8 mouse cellular contexts compared by ENCODE assay signal in genomic region chr9:107374623-107375022, GRCm38 (mm10). TPM values are rescaled to one million over a fixed set of nuclear protein-coding genes. Genes with fewer than 3 reads are reported as not detected.
DNase-seq lines count a peak whose midpoint lies in the region; ATAC-seq and TF ChIP-seq lines count a peak whose summit lies in the region.

No protein-coding gene starts in this region.

- no peak overlapping the region for H3K9ac ChIP-seq in kidney, embryonic 14.5 days (ENCODE audit: low read depth, low read length)
- no peak overlapping the region for H3K9ac ChIP-seq in MEL (ENCODE audit: control insufficient read depth, low read depth, low read length, poor library complexity, severe bottlenecking)
- no peak overlapping the region for H3K9ac ChIP-seq in liver, embryonic 16.5 days (ENCODE audit: low read depth, low read length)

- peaks cover 42% of the 10 kb centered on the region for H3K27me3 ChIP-seq in kidney, embryonic 14.5 days (ENCODE audit: control insufficient read depth, insufficient read depth, low read length)
- H3K27me3 ChIP-seq in MEL (ENCODE audit: control insufficient read depth in 1 of 2, insufficient read depth in 2 of 2, low read length in 2 of 2), result no peaks in the 10 kb centered on the region
- H3K27me3 ChIP-seq in liver, embryonic 16.5 days (ENCODE audit: control insufficient read depth, insufficient read depth, low read depth, low read length), result peaks cover 53% of the 10 kb centered on the region
- peaks cover 89% of the 10 kb centered on the region for H3K27me3 ChIP-seq in hindbrain, embryonic 10.5 days (ENCODE audit: insufficient read depth, poor library complexity, severe bottlenecking)

- H3K4me3 ChIP-seq in kidney, embryonic 14.5 days (ENCODE audit: low read length), result no peak overlapping the region
- H3K4me3 ChIP-seq in MEL (ENCODE audit: control insufficient read depth in 1 of 2, insufficient read depth in 1 of 2, low read depth in 2 of 2, low read length in 2 of 2), result no peak overlapping the region
- no peak overlapping the region for H3K4me3 ChIP-seq in liver, embryonic 16.5 days (ENCODE audit: low read depth, low read length)
- H3K4me3 ChIP-seq in hindbrain, embryonic 10.5 days, result no peak overlapping the region

- H3K9me3 ChIP-seq in kidney, embryonic 14.5 days (ENCODE audit: control insufficient read depth, low read length), result no peaks in the 10 kb centered on the region
- no peaks in the 10 kb centered on the region for H3K9me3 ChIP-seq in MEL (replicated peaks; ENCODE audit: insufficient read depth, low read length)
- no peaks in the 10 kb centered on the region for H3K9me3 ChIP-seq in liver, embryonic 16.5 days (replicated peaks; ENCODE audit: control insufficient read depth, low read length)
- H3K9me3 ChIP-seq in hindbrain, embryonic 10.5 days, result no peaks in the 10 kb centered on the region

- TF ChIP-seq EP300 in MEL (IDR thresholded peaks at IDR 0.05; ENCODE audit: low read depth in 1 of 2, low read length in 2 of 2), result no peak

- no peaks in the 10 kb centered on the region for H3K36me3 ChIP-seq in kidney, embryonic 14.5 days (ENCODE audit: control insufficient read depth, insufficient read depth, low read length)
- H3K36me3 ChIP-seq in MEL (ENCODE audit: control insufficient read depth in 1 of 2, insufficient read depth in 2 of 2, low read length in 2 of 2), result peaks cover 0 to 6% of the 10 kb centered on the region in 2 experiments; a peak in 2 of 4 replicates
- H3K36me3 ChIP-seq in liver, embryonic 16.5 days (ENCODE audit: control insufficient read depth, insufficient read depth), result no peaks in the 10 kb centered on the region
- H3K36me3 ChIP-seq in hindbrain, embryonic 10.5 days, result no peaks in the 10 kb centered on the region

- TF ChIP-seq CTCF in MEL (IDR thresholded peaks at IDR 0.05 in 2 of 3, conservative IDR thresholded peaks at IDR 0.05 in 1 of 3; ENCODE audit: control insufficient read depth in 1 of 3, insufficient read depth in 1 of 3, low read depth in 2 of 3, low read length in 3 of 3, poor library complexity in 1 of 3, severe bottlenecking in 1 of 3), result peak in 2 of 3 experiments; percentile 27 to 55; a peak in 4 of 6 replicates

- peaks cover 5% of the 10 kb centered on the region; the same call in 1 of the 2 replicates for H3K4me1 ChIP-seq in kidney, embryonic 14.5 days (ENCODE audit: control insufficient read depth, insufficient read depth, low read length)
- peaks cover 0 to 3% of the 10 kb centered on the region in 2 experiments; a peak in 1 of 4 replicates for H3K4me1 ChIP-seq in MEL (ENCODE audit: control insufficient read depth in 1 of 2, insufficient read depth in 2 of 2, low read length in 2 of 2)
- H3K4me1 ChIP-seq in liver, embryonic 16.5 days (ENCODE audit: control insufficient read depth, low read depth, low read length), result peaks cover 42% of the 10 kb centered on the region
- H3K4me1 ChIP-seq in hindbrain, embryonic 10.5 days (replicated peaks), result peaks cover 48% of the 10 kb centered on the region

- no peak overlapping the region for H3K4me2 ChIP-seq in kidney, embryonic 14.5 days (replicated peaks; ENCODE audit: low read depth, low read length)
- H3K4me2 ChIP-seq in liver, embryonic 16.5 days (ENCODE audit: low read depth, low read length), result peak overlapping the region; percentile 21

- no peaks in the 10 kb centered on the region for H3K79me2 ChIP-seq in MEL (ENCODE audit: control insufficient read depth, insufficient read depth, low read length, poor library complexity)

- DNase-seq in kidney, adult 9 months, result peak; percentile 13
- DNase-seq in MEL (ENCODE audit: low read depth, low spot score), result no peak
- DNase-seq in embryo, embryonic 11.5 days (ENCODE audit: low read depth, low spot score), result peak; percentile 51
- DNase-seq in hindbrain, embryonic 10.5 days (ENCODE audit: low spot score), result no peak

- ATAC-seq in kidney, embryonic 14.5 days (ENCODE audit: low FRiP score, low TSS enrichment), result no peak
- no peak for ATAC-seq in liver, embryonic 16.5 days (ENCODE audit: low read depth)
- ATAC-seq in megakaryocyte, adult 5-6 weeks (ENCODE audit: poor library complexity, severe bottlenecking), result no peak
- no peak for ATAC-seq in megakaryocyte progenitor cell, adult 5-6 weeks (replicated peaks; ENCODE audit: poor library complexity)

- no peak overlapping the region for H3K27ac ChIP-seq in kidney, embryonic 14.5 days (ENCODE audit: low read depth, low read length)
- H3K27ac ChIP-seq in MEL (ENCODE audit: control insufficient read depth, low read depth, low read length), result no peak overlapping the region
- H3K27ac ChIP-seq in liver, embryonic 16.5 days (ENCODE audit: low read length), result no peak overlapping the region
- H3K27ac ChIP-seq in hindbrain, embryonic 10.5 days, result no peak overlapping the region

- no peak for TF ChIP-seq POLR2A in MEL (IDR thresholded peaks at IDR 0.05; ENCODE audit: control insufficient read depth in 1 of 2, insufficient read depth in 1 of 2, low read depth in 1 of 2, low read length in 2 of 2, poor library complexity in 1 of 2)

- WGBS in kidney, embryonic 14.5 days, result 8% methylated on average over 8 of the region's 8 CpGs
- 6% methylated on average over 8 of the region's 8 CpGs for WGBS in liver, embryonic 16.5 days (ENCODE audit: insufficient replicate concordance)
- WGBS in hindbrain, embryonic 10.5 days, result 6% methylated on average over 8 of the region's 8 CpGs

- no peak for TF ChIP-seq RAD21 in MEL (IDR thresholded peaks at IDR 0.05; ENCODE audit: low read depth, low read length)

TF ChIP-seq in MEL, 35 proteins besides CTCF, POLR2A, EP300 and RAD21:
- TF ChIP-seq MAZ (IDR thresholded peaks at IDR 0.05; ENCODE audit: low read depth, low read length), result no peak
- no peak for TF ChIP-seq ELF1 (IDR thresholded peaks at IDR 0.05; ENCODE audit: low read depth, low read length)
- TF ChIP-seq MYC (IDR thresholded peaks at IDR 0.05; ENCODE audit: low read depth, low read length), result no peak
- no peak for TF ChIP-seq HCFC1 (IDR thresholded peaks at IDR 0.05; ENCODE audit: low read depth, low read length)
- TF ChIP-seq MAFK (IDR thresholded peaks at IDR 0.05; ENCODE audit: borderline replicate concordance, low read depth, low read length), result no peak
- no peak for TF ChIP-seq MAX (IDR thresholded peaks at IDR 0.05; ENCODE audit: low read length)
- TF ChIP-seq NRF1 (IDR thresholded peaks at IDR 0.05; ENCODE audit: insufficient read depth, low read depth, low read length, poor library complexity, severe bottlenecking), result no peak
- TF ChIP-seq GABPA (IDR thresholded peaks at IDR 0.05; ENCODE audit: low read depth, low read length), result no peak

RNA-seq across cellular contexts. Expression of gene Cacna2d2, which starts 24.8 kb away (rescaled TPM):
- polyA plus RNA-seq in kidney, embryonic 14.5 days (2014; fragmentation: Nextera tagmentation; extraction: Ambion mirVana), result 0.77 and 0.87 TPM in 2 replicates
- 0.20 TPM in 1 of 2 replicates, not detected in the other for total RNA-seq in MEL (2012; rRNA removed)
- under 1 TPM in 1 of 2 experiments, not detected in 1; 0.67 TPM for polyA plus RNA-seq in MEL (2012; ENCODE audit: insufficient read depth in 1 of 2, insufficient read length in 2 of 2, low read depth in 1 of 2, low replicate concordance in 2 of 2, missing spikeins in 1 of 2)
- polyA plus RNA-seq in liver, embryonic 16.5 days (2015; fragmentation: Nextera tagmentation; extraction: Ambion mirVana), result not detected in 2 replicates
- total RNA-seq in megakaryocyte, adult 5-6 weeks (2015), result 0.04 and 0.11 TPM in 2 replicates
- 0.07 and 0.12 TPM in 2 replicates for total RNA-seq in megakaryocyte, adult 5-6 weeks (2017)
- 0.87 and 2.9 TPM in 2 replicates for polyA plus RNA-seq in hindbrain, embryonic 10.5 days (2016; fragmentation: Nextera tagmentation; extraction: Ambion mirVana)
- total RNA-seq in megakaryocyte progenitor cell, adult 5-6 weeks (2015), result 0.42 and 1.5 TPM in 2 replicates
- total RNA-seq in megakaryocyte progenitor cell, adult 5-6 weeks (2017), result 0.30 and 0.37 TPM in 2 replicates

RNA-seq across cellular contexts. Expression of gene 6430571L13Rik, which starts 34.2 kb away (rescaled TPM):
- 0.31 and 0.43 TPM in 2 replicates for polyA plus RNA-seq in kidney, embryonic 14.5 days (2014; fragmentation: Nextera tagmentation; extraction: Ambion mirVana)
- 0.35 and 0.36 TPM in 2 replicates for total RNA-seq in MEL (2012; rRNA removed)
- polyA plus RNA-seq in MEL (2012; ENCODE audit: insufficient read depth in 1 of 2, insufficient read length in 2 of 2, low read depth in 1 of 2, low replicate concordance in 2 of 2, missing spikeins in 1 of 2), result under 1 TPM in 1 of 2 experiments, not detected in 1; 0.35 TPM
- 0.07 and 0.18 TPM in 2 replicates for polyA plus RNA-seq in liver, embryonic 16.5 days (2015; fragmentation: Nextera tagmentation; extraction: Ambion mirVana)
- not detected in 2 replicates for total RNA-seq in megakaryocyte, adult 5-6 weeks (2015)
- total RNA-seq in megakaryocyte, adult 5-6 weeks (2017), result not detected in 2 replicates
- 1.4 and 2.6 TPM in 2 replicates for polyA plus RNA-seq in hindbrain, embryonic 10.5 days (2016; fragmentation: Nextera tagmentation; extraction: Ambion mirVana)
- 0.07 TPM in 1 of 2 replicates, not detected in the other for total RNA-seq in megakaryocyte progenitor cell, adult 5-6 weeks (2015)
- 0.08 and 0.17 TPM in 2 replicates for total RNA-seq in megakaryocyte progenitor cell, adult 5-6 weeks (2017)

RNA-seq across cellular contexts. Expression of gene Hemk1, which starts 36.5 kb away (rescaled TPM):
- 9.7 and 11.3 TPM in 2 replicates for polyA plus RNA-seq in kidney, embryonic 14.5 days (2014; fragmentation: Nextera tagmentation; extraction: Ambion mirVana)
- total RNA-seq in MEL (2012; rRNA removed), result 7.5 TPM in 2 replicates
- polyA plus RNA-seq in MEL (2012; ENCODE audit: insufficient read depth in 1 of 2, insufficient read length in 2 of 2, low read depth in 1 of 2, low replicate concordance in 2 of 2, missing spikeins in 1 of 2), result 10 to 100 TPM in 1 of 2 experiments, not detected in 1; 11.8 TPM
- 2.9 TPM in 2 replicates for polyA plus RNA-seq in liver, embryonic 16.5 days (2015; fragmentation: Nextera tagmentation; extraction: Ambion mirVana)
- total RNA-seq in megakaryocyte, adult 5-6 weeks (2015), result 4.1 and 6.4 TPM in 2 replicates
- total RNA-seq in megakaryocyte, adult 5-6 weeks (2017), result 5.0 and 8.0 TPM in 2 replicates
- polyA plus RNA-seq in hindbrain, embryonic 10.5 days (2016; fragmentation: Nextera tagmentation; extraction: Ambion mirVana), result 12.1 and 13.4 TPM in 2 replicates
- total RNA-seq in megakaryocyte progenitor cell, adult 5-6 weeks (2015), result 14.5 and 20.2 TPM in 2 replicates
- 12.0 and 14.0 TPM in 2 replicates for total RNA-seq in megakaryocyte progenitor cell, adult 5-6 weeks (2017)

Comparison
In these comparisons a context has a peak if more than half of its experiments do, and no peak if none do; other contexts are left out.
1. DNase-seq: peak in kidney, adult 9 months (single experiment) and embryo, embryonic 11.5 days (single experiment); none in MEL (single experiment) and hindbrain, embryonic 10.5 days (single experiment).